Mouse (Mus musculus): Measurements from ENCODE around the gene Gm17657. TPM values are rescaled to one million over a fixed set of nuclear protein-coding genes. Genes with fewer than 3 reads are reported as not detected.
A peak's percentile ranks its signal among the peaks of the same experiment; 100 is the strongest.
"Not testable (repeated sequence)": the region's sequence is repeated elsewhere in the genome, so short reads cannot be mapped to it uniquely, and the experiment has no call there.

The Gm17657 gene
- total RNA-seq, 2 experiments from 2014 or later, result not detected

GRCm38 (mm10) chr17:29545241-29545640, 4.2 kb downstream of the Gm17657 start:
- DNase-seq, result no peak

GRCm38 (mm10) chr17:29544064-29544463, 5.4 kb downstream of the Gm17657 start:
- no peak for DNase-seq

- DNase-seq, result no peak
Measured at GRCm38 (mm10) chr17:29542831-29543690, 6.4 kb downstream of the Gm17657 start.

- peak; percentile 71 for DNase-seq
Measured at GRCm38 (mm10) chr17:29541419-29541818, 8.0 kb downstream of the Gm17657 start.

GRCm38 (mm10) chr17:29540426-29540825, 9.0 kb downstream of the Gm17657 start:
- DNase-seq, result no peak

- no peak for DNase-seq
Measured at GRCm38 (mm10) chr17:29533866-29534265, 15.6 kb downstream of the Gm17657 start.

GRCm38 (mm10) chr17:29531757-29532384, 17.6 kb downstream of the Gm17657 start:
- DNase-seq, result no peak

GRCm38 (mm10) chr17:29531278-29531677, 18.2 kb downstream of the Gm17657 start:
- DNase-seq, result no peak

- no peak for DNase-seq
Measured at GRCm38 (mm10) chr17:29530508-29530907, 18.9 kb downstream of the Gm17657 start.

- DNase-seq, result peak; percentile 25
Measured at GRCm38 (mm10) chr17:29528568-29529187, 20.8 kb downstream of the Gm17657 start.

GRCm38 (mm10) chr17:29525613-29526012, 23.8 kb downstream of the Gm17657 start:
- no peak for DNase-seq

- DNase-seq, result no peak
Measured at GRCm38 (mm10) chr17:29519731-29520130, 29.7 kb downstream of the Gm17657 start.

- DNase-seq, result not testable (repeated sequence)
Measured at GRCm38 (mm10) chr17:29518665-29519064, 30.8 kb downstream of the Gm17657 start.

GRCm38 (mm10) chr17:29514435-29514834, 35.0 kb downstream of the Gm17657 start:
- DNase-seq, result peak; percentile 73

GRCm38 (mm10) chr17:29513044-29513730, 36.3 kb downstream of the Gm17657 start:
- peak; percentile 43 for DNase-seq

- DNase-seq, result no peak
Measured at GRCm38 (mm10) chr17:29510691-29511090, 38.7 kb downstream of the Gm17657 start.

- no peak for DNase-seq
Measured at GRCm38 (mm10) chr17:29508927-29509608, 40.4 kb downstream of the Gm17657 start.

GRCm38 (mm10) chr17:29503700-29504099, 45.7 kb downstream of the Gm17657 start:
- no peak for DNase-seq

- no peak for DNase-seq
Measured at GRCm38 (mm10) chr17:29502669-29503665, 46.5 kb downstream of the Gm17657 start.

GRCm38 (mm10) chr17:29502005-29502668, 47.3 kb downstream of the Gm17657 start:
- no peak for DNase-seq
